Mouse (Mus musculus) megakaryocyte, embryonic 14.5 days (primary cell): ENCODE measurements around the gene Cd164. TPM values are rescaled to one million over a fixed set of nuclear protein-coding genes. Genes with fewer than 3 reads are reported as not detected.
A peak's percentile ranks its signal among the peaks of the same experiment; 100 is the strongest.

Experiments
- H3K27me3 ChIP-seq: replicated peaks from 2 replicates; pipeline ENCODE3; 2012; ENCODE audit warnings: inconsistent platforms
- H3K36me3 ChIP-seq: replicated peaks from 2 replicates; pipeline ENCODE3; 2012; ENCODE audit warnings: low read length, inconsistent platforms, mixed read lengths
- H3K4me1 ChIP-seq: 2 replicates; pipeline ENCODE4 v1.6.1; 2012; ENCODE audit warnings: inconsistent platforms
- H3K4me3 ChIP-seq: replicated peaks from 2 replicates; pipeline ENCODE3; 2012; ENCODE audit warnings: moderate library complexity, mild to moderate bottlenecking, inconsistent platforms
- H3K9me3 ChIP-seq: 2 replicates; pipeline ENCODE4 v1.6.1; 2012; ENCODE audit warnings: inconsistent platforms
- FLI1 ChIP-seq: IDR thresholded peaks from 2 replicates; pipeline ENCODE4 v1.6.1; 2012; ENCODE audit warnings: low read length, inconsistent platforms, mixed read lengths
- GATA1 ChIP-seq: IDR thresholded peaks from 3 replicates; pipeline ENCODE4 v1.6.1; 2012; ENCODE audit warnings: mixed read lengths, low read length, inconsistent platforms, borderline replicate concordance
- polyA plus RNA-seq: library from polyadenylated mRNA; stranded (reverse); fragments of >175 nt; gene quantifications from 2 replicates; pipeline ENCODE4 v1.2.3, GENCODE M21; 2012; ENCODE audit warnings: low replicate concordance; ENCODE audit not compliant: insufficient read depth

Cd164 gene
- polyA plus RNA-seq, 1 experiment, result 56.7 TPM

GRCm38 (mm10) chr10:41544481-41545190, 25.4 kb downstream of the Cd164 start:
- Histone ChIP-seq H3K36me3 (no peaks in the 10 kb centered on the region), H3K4me3 (peak overlapping the region; percentile 33)
- TF ChIP-seq GATA1, result no peak
- no peak for TF ChIP-seq FLI1

GRCm38 (mm10) chr10:41545224-41545755, 26.1 kb downstream of the Cd164 start:
- Histone ChIP-seq H3K4me3 (no peak overlapping the region), H3K9me3 (peaks cover 20% of the 10 kb centered on the region), H3K4me1 (peaks cover 13% of the 10 kb centered on the region), H3K27me3 (peaks cover 4% of the 10 kb centered on the region), H3K36me3 (no peaks in the 10 kb centered on the region)
- TF ChIP-seq GATA1, result no peak

More at GRCm38 (mm10) chr10:41544481-41545190, 25.4 kb downstream of the Cd164 start:
- Histone ChIP-seq H3K27me3 (peaks cover 4% of the 10 kb centered on the region), H3K9me3 (peaks cover 15% of the 10 kb centered on the region), H3K4me1 (peaks cover 13% of the 10 kb centered on the region)

- TF ChIP-seq FLI1 (no peak), GATA1 (no peak)
- Histone ChIP-seq H3K36me3 (no peaks in the 10 kb centered on the region), H3K27me3 (peaks cover 8% of the 10 kb centered on the region), H3K4me3 (no peak overlapping the region), H3K4me1 (peaks cover 13% of the 10 kb centered on the region), H3K9me3 (peaks cover 26% of the 10 kb centered on the region)
Observed at GRCm38 (mm10) chr10:41546396-41547165, 27.4 kb downstream of the Cd164 start.

- Histone ChIP-seq H3K27me3 (peaks cover 30% of the 10 kb centered on the region), H3K9me3 (peaks cover 26% of the 10 kb centered on the region), H3K4me1 (0 out of 2 replicates have a peak, but pooled peaks cover 4% of the 10 kb centered on the region), H3K36me3 (no peaks in the 10 kb centered on the region), H3K4me3 (no peak overlapping the region)
- no peak for TF ChIP-seq FLI1
- TF ChIP-seq GATA1, result no peak
Observed at GRCm38 (mm10) chr10:41550711-41551110, 31.5 kb downstream of the Cd164 start.

GRCm38 (mm10) chr10:41552319-41552718, 33.1 kb downstream of the Cd164 start:
- 0 out of 2 replicates have a peak, but pooled peaks cover 4% of the 10 kb centered on the region for H3K4me1 ChIP-seq
- peaks cover 30% of the 10 kb centered on the region for H3K9me3 ChIP-seq

GRCm38 (mm10) chr10:41552847-41553589, 33.8 kb downstream of the Cd164 start:
- Histone ChIP-seq H3K36me3 (no peaks in the 10 kb centered on the region), H3K4me1 (0 out of 2 replicates have a peak, but pooled peaks cover 4% of the 10 kb centered on the region), H3K4me3 (no peak overlapping the region), H3K27me3 (peaks cover 33% of the 10 kb centered on the region), H3K9me3 (peaks cover 31% of the 10 kb centered on the region)
- TF ChIP-seq FLI1 (no peak), GATA1 (no peak)

More at GRCm38 (mm10) chr10:41552319-41552718, 33.1 kb downstream of the Cd164 start:
- no peak overlapping the region for H3K4me3 ChIP-seq
- H3K36me3 ChIP-seq, result no peaks in the 10 kb centered on the region
- TF ChIP-seq GATA1, result no peak
- TF ChIP-seq FLI1, result no peak
- H3K27me3 ChIP-seq, result peaks cover 33% of the 10 kb centered on the region

- H3K36me3 ChIP-seq, result no peaks in the 10 kb centered on the region
- no peak overlapping the region for H3K4me3 ChIP-seq
- no peak for TF ChIP-seq FLI1
- no peak for TF ChIP-seq GATA1
- peaks cover 31% of the 10 kb centered on the region for H3K9me3 ChIP-seq
- 0 out of 2 replicates have a peak, but pooled peaks cover 4% of the 10 kb centered on the region for H3K4me1 ChIP-seq
- H3K27me3 ChIP-seq, result peaks cover 33% of the 10 kb centered on the region
Observed at GRCm38 (mm10) chr10:41553711-41554110, 34.5 kb downstream of the Cd164 start.

GRCm38 (mm10) chr10:41555081-41555480, 35.9 kb downstream of the Cd164 start:
- Histone ChIP-seq H3K4me1 (0 out of 2 replicates have a peak, but pooled peaks cover 4% of the 10 kb centered on the region), H3K27me3 (peaks cover 33% of the 10 kb centered on the region), H3K9me3 (peaks cover 31% of the 10 kb centered on the region), H3K36me3 (no peaks in the 10 kb centered on the region), H3K4me3 (no peak overlapping the region)
- TF ChIP-seq GATA1 (no peak), FLI1 (no peak)

GRCm38 (mm10) chr10:41558401-41558800, 39.2 kb downstream of the Cd164 start:
- TF ChIP-seq GATA1 (no peak), FLI1 (no peak)
- no peak overlapping the region for H3K4me3 ChIP-seq
- peaks cover 50% of the 10 kb centered on the region for H3K9me3 ChIP-seq
- peaks cover 4% of the 10 kb centered on the region for H3K36me3 ChIP-seq
- no peaks in the 10 kb centered on the region for H3K4me1 ChIP-seq
- H3K27me3 ChIP-seq, result peaks cover 24% of the 10 kb centered on the region
